Mouse (Mus musculus): ENCODE measurements around the gene Lpp.
A peak's percentile ranks its signal among the peaks of the same experiment; 100 is the strongest.

Lpp gene

GRCm38 (mm10) chr16:24501628-24502294, 108.5 kb downstream of the Lpp start:
- DNase-seq (ENCODE audit: low read depth): no peak

GRCm38 (mm10) chr16:24502295-24502823, 109.1 kb downstream of the Lpp start:
- no peak for DNase-seq (ENCODE audit: low read depth)

GRCm38 (mm10) chr16:24504838-24505605, 111.7 kb downstream of the Lpp start:
- DNase-seq (ENCODE audit: low read depth): peak; percentile 52

- DNase-seq (ENCODE audit: low read depth): no peak
These were observed 112.9 kb downstream of the Lpp start for GRCm38 (mm10) chr16:24506237-24506636.

GRCm38 (mm10) chr16:24506740-24507139, 113.4 kb downstream of the Lpp start:
- peak; percentile 45 for DNase-seq (ENCODE audit: low read depth)

GRCm38 (mm10) chr16:24507927-24508540, 114.7 kb downstream of the Lpp start:
- DNase-seq (ENCODE audit: low read depth): no peak

GRCm38 (mm10) chr16:24509100-24509812, 115.9 kb downstream of the Lpp start:
- DNase-seq (ENCODE audit: low read depth): no peak

- DNase-seq (ENCODE audit: low read depth): no peak
These were observed 116.5 kb downstream of the Lpp start for GRCm38 (mm10) chr16:24509813-24510166.

- DNase-seq (ENCODE audit: low read depth): no peak
These were observed 119.9 kb downstream of the Lpp start for GRCm38 (mm10) chr16:24513228-24513627.

- DNase-seq (ENCODE audit: low read depth): no peak
These were observed 121.8 kb downstream of the Lpp start for GRCm38 (mm10) chr16:24514802-24515727.

- DNase-seq (ENCODE audit: low read depth): no peak
These were observed 123.7 kb downstream of the Lpp start for GRCm38 (mm10) chr16:24516993-24517392.

GRCm38 (mm10) chr16:24517501-24518042, 124.3 kb downstream of the Lpp start:
- no peak for DNase-seq (ENCODE audit: low read depth)

GRCm38 (mm10) chr16:24518785-24519184, 125.5 kb downstream of the Lpp start:
- peak; percentile 69 for DNase-seq (ENCODE audit: low read depth)

- no peak for DNase-seq (ENCODE audit: low read depth)
These were observed 133.9 kb downstream of the Lpp start for GRCm38 (mm10) chr16:24527219-24527618.

GRCm38 (mm10) chr16:24531681-24532080, 138.4 kb downstream of the Lpp start:
- no peak for DNase-seq (ENCODE audit: low read depth)

- DNase-seq (ENCODE audit: low read depth): no peak
These were observed 141.9 kb downstream of the Lpp start for GRCm38 (mm10) chr16:24535221-24535620.

GRCm38 (mm10) chr16:24536261-24536660, 143.0 kb downstream of the Lpp start:
- DNase-seq (ENCODE audit: low read depth): no peak

GRCm38 (mm10) chr16:24539003-24539402, 145.7 kb downstream of the Lpp start:
- DNase-seq (ENCODE audit: low read depth): peak; percentile 84

GRCm38 (mm10) chr16:24542864-24543263, 149.6 kb downstream of the Lpp start:
- no peak for DNase-seq (ENCODE audit: low read depth)

- no peak for DNase-seq (ENCODE audit: low read depth)
These were observed 152.1 kb downstream of the Lpp start for GRCm38 (mm10) chr16:24545366-24545765.

- no peak for DNase-seq (ENCODE audit: low read depth)
These were observed 165.2 kb downstream of the Lpp start for GRCm38 (mm10) chr16:24558458-24558857.

Data from naive thymus-derived CD4-positive, alpha-beta T cell, adult 2 months (primary cell).